Mouse (Mus musculus): ENCODE data around the gene Rnf214. TPM values are rescaled to one million over a fixed set of nuclear protein-coding genes. Genes with fewer than 3 reads are reported as not detected.

The Rnf214 gene
- polyA plus RNA-seq, 1 experiment from 2014 or later = 16.0 TPM

- Histone ChIP-seq H3K27ac (ENCODE audit: low read length) (no peak overlapping the region), H3K36me3 (ENCODE audit: control insufficient read depth, insufficient read depth) (no peaks in the 10 kb centered on the region), H3K4me1 (ENCODE audit: control insufficient read depth, low read depth, low read length) (peaks cover 5% of the 10 kb centered on the region), H3K4me3 (ENCODE audit: low read depth, low read length) (peak overlapping the region; percentile 67), H3K9ac (ENCODE audit: low read depth, low read length) (peak overlapping the region; percentile 68), H3K27me3 (ENCODE audit: control insufficient read depth, insufficient read depth, low read depth, low read length) (peaks cover 12% of the 10 kb centered on the region), H3K4me2 (ENCODE audit: low read depth, low read length) (peak overlapping the region; percentile 60), H3K9me3 (replicated peaks; ENCODE audit: control insufficient read depth, low read length) (no peaks in the 10 kb centered on the region)
- peak; percentile 48 for ATAC-seq (ENCODE audit: low read depth)
- WGBS (ENCODE audit: insufficient replicate concordance) = 23% methylated on average over 17 of the region's 17 CpGs
Measured at GRCm38 (mm10) chr9:45839139-45839981, 67.4 kb downstream of the Rnf214 start.

- 1% methylated on average over 40 of the region's 40 CpGs for WGBS (ENCODE audit: insufficient replicate concordance)
- Histone ChIP-seq H3K9ac (ENCODE audit: low read depth, low read length) (peak within 1 kb of the TSS; percentile 68), H3K4me3 (ENCODE audit: low read depth, low read length) (peak within 1 kb of the TSS; percentile 67), H3K4me1 (ENCODE audit: control insufficient read depth, low read depth, low read length) (peaks cover 5% of the 10 kb centered on the region), H3K27ac (ENCODE audit: low read length) (no peak within 1 kb of the TSS), H3K9me3 (replicated peaks; ENCODE audit: control insufficient read depth, low read length) (no peaks in the 10 kb centered on the region), H3K27me3 (ENCODE audit: control insufficient read depth, insufficient read depth, low read depth, low read length) (peaks cover 12% of the 10 kb centered on the region), H3K36me3 (ENCODE audit: control insufficient read depth, insufficient read depth) (no peaks in the 10 kb centered on the region), H3K4me2 (ENCODE audit: low read depth, low read length) (peak within 1 kb of the TSS; percentile 60)
- ATAC-seq (ENCODE audit: low read depth) = peak; percentile 50
Measured at GRCm38 (mm10) chr9:45838434-45839138, 68.1 kb downstream of the Rnf214 start, which contains the start of gene Bace1. TSS of gene Bace1 (plus strand) at chr9:45838580.

DNA sequence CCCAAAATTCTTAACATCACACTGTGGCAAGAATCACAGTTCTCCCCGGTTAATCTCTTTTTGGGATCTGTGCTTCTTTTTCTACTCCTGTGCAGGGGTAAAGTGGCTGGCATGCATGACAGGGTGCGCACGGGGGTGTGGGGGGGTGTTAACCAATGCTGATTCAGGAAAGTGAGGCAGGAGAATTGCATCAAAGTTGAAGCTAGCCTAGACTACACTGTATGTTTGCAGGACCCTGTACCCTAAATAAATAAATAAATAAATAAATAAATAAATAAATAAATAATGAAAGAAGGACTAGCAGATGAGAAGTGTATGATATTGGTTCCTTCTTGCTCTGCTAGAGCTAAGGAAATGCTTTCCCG, 68.7 kb downstream of the Rnf214 start:
- Histone ChIP-seq H3K4me1 (ENCODE audit: control insufficient read depth, low read depth, low read length) (peaks cover 5% of the 10 kb centered on the region), H3K36me3 (ENCODE audit: control insufficient read depth, insufficient read depth) (no peaks in the 10 kb centered on the region), H3K27me3 (ENCODE audit: control insufficient read depth, insufficient read depth, low read depth, low read length) (peaks cover 12% of the 10 kb centered on the region), H3K4me3 (ENCODE audit: low read depth, low read length) (peak overlapping the region; percentile 67), H3K9me3 (replicated peaks; ENCODE audit: control insufficient read depth, low read length) (no peaks in the 10 kb centered on the region), H3K27ac (ENCODE audit: low read length) (no peak overlapping the region), H3K4me2 (ENCODE audit: low read depth, low read length) (peak overlapping the region; percentile 60), H3K9ac (ENCODE audit: low read depth, low read length) (no peak overlapping the region)
- no peak for ATAC-seq (ENCODE audit: low read depth)
- WGBS (ENCODE audit: insufficient replicate concordance) = 24% methylated on average over 4 of the region's 4 CpGs

DNA sequence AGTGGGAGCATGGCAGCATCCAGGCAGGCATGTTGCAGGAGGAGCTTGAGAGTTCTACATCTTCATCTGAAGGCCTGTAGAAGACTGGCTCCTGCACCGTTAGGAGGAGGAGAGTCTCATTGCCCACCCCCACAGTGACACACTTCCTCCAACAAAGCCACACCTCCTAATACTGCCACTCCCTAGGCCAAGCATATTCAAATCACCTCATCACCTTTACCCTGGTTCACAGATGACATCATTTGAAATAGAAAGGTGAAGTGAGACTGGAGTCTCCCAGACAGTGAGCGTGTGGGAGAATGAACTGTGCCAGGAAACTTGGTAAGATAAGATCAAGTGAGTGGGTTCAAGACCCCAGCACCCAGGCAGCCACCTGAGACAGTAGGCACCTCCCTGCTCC, 73.2 kb downstream of the Rnf214 start:
- ATAC-seq (ENCODE audit: low read depth) = no peak
- Histone ChIP-seq H3K9ac (ENCODE audit: low read depth, low read length) (no peak overlapping the region), H3K27me3 (ENCODE audit: control insufficient read depth, insufficient read depth, low read depth, low read length) (peaks cover 3% of the 10 kb centered on the region), H3K27ac (ENCODE audit: low read length) (no peak overlapping the region), H3K4me2 (ENCODE audit: low read depth, low read length) (no peak overlapping the region), H3K4me1 (ENCODE audit: control insufficient read depth, low read depth, low read length) (peaks cover 2% of the 10 kb centered on the region), H3K9me3 (replicated peaks; ENCODE audit: control insufficient read depth, low read length) (no peaks in the 10 kb centered on the region), H3K36me3 (ENCODE audit: control insufficient read depth, insufficient read depth) (no peaks in the 10 kb centered on the region), H3K4me3 (ENCODE audit: low read depth, low read length) (no peak overlapping the region)
- WGBS (ENCODE audit: insufficient replicate concordance) = 55% methylated on average over 2 of the region's 2 CpGs

DNA sequence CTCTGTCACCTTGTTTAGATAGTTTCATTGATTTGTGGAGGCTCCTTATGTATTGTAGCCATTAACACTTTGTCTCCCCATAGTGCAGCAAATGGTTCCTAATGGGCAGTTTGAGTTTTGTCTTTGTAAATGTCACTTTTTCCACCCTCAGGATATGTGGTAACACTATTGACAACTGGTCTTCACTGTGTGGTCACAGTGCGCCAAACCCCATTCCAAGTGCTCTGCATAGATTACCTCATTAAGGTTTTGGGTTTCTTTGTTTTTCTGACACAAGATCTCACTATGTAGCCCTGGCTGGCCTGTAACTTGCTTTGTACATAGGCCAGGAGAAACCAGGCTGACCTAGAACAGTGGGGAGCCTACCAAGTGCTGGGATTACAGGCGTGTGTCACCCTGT, 73.8 kb downstream of the Rnf214 start:
- Histone ChIP-seq H3K9ac (ENCODE audit: low read depth, low read length) (no peak overlapping the region), H3K4me1 (ENCODE audit: control insufficient read depth, low read depth, low read length) (peaks cover 2% of the 10 kb centered on the region), H3K9me3 (replicated peaks; ENCODE audit: control insufficient read depth, low read length) (no peaks in the 10 kb centered on the region), H3K4me2 (ENCODE audit: low read depth, low read length) (no peak overlapping the region), H3K27me3 (ENCODE audit: control insufficient read depth, insufficient read depth, low read depth, low read length) (no peaks in the 10 kb centered on the region; the same call in 1 of the 2 replicates), H3K4me3 (ENCODE audit: low read depth, low read length) (no peak overlapping the region), H3K27ac (ENCODE audit: low read length) (no peak overlapping the region), H3K36me3 (ENCODE audit: control insufficient read depth, insufficient read depth) (no peaks in the 10 kb centered on the region)
- 64% methylated on average over 2 of the region's 2 CpGs for WGBS (ENCODE audit: insufficient replicate concordance)
- ATAC-seq (ENCODE audit: low read depth) = no peak

DNA sequence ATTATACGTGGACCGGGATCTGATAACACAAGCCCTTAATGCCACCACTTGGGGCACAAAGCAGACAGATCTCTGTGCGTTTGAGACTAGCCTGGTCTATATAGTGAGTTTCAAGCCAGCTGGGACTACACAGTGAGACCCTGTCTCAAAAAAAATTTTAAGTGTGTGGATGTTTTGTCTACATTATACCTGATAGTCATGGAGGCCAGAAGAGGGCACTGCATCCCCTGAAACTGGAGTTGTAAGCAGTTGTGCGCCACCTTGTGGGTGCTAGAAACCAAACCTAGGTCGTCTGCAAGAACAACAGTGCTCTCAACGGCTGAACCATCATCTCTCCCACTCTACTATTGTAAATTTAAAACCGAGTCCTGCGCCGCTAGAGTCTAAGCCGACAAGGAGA, 77.6 kb downstream of the Rnf214 start:
- peak overlapping the region; percentile 89 for H3K4me2 ChIP-seq (ENCODE audit: low read depth, low read length)
- H3K27ac ChIP-seq (ENCODE audit: low read length) = no peak overlapping the region
- no peaks in the 10 kb centered on the region for H3K36me3 ChIP-seq (ENCODE audit: control insufficient read depth, insufficient read depth)
- no peaks in the 10 kb centered on the region for H3K9me3 ChIP-seq (replicated peaks; ENCODE audit: control insufficient read depth, low read length)
- WGBS (ENCODE audit: insufficient replicate concordance) = 25% methylated on average over 10 of the region's 10 CpGs
- H3K4me1 ChIP-seq (ENCODE audit: control insufficient read depth, low read depth, low read length) = peaks cover 9% of the 10 kb centered on the region
- peak overlapping the region; percentile 19; the same call in 1 of the 2 replicates for H3K9ac ChIP-seq (ENCODE audit: low read depth, low read length)
- no peaks in the 10 kb centered on the region for H3K27me3 ChIP-seq (ENCODE audit: control insufficient read depth, insufficient read depth, low read depth, low read length)
- ATAC-seq (ENCODE audit: low read depth) = peak; percentile 27; the same call in 1 of the 2 replicates
- peak overlapping the region; percentile 84 for H3K4me3 ChIP-seq (ENCODE audit: low read depth, low read length)

GRCm38 (mm10) chr9:45828291-45828963, 78.3 kb downstream of the Rnf214 start, which contains the start of gene Cep164:
TSS of gene Cep164 (minus strand) at chr9:45828691.
- Histone ChIP-seq H3K36me3 (ENCODE audit: control insufficient read depth, insufficient read depth) (no peaks in the 10 kb centered on the region), H3K9me3 (replicated peaks; ENCODE audit: control insufficient read depth, low read length) (no peaks in the 10 kb centered on the region), H3K4me3 (ENCODE audit: low read depth, low read length) (peak within 1 kb of the TSS; percentile 84), H3K4me1 (ENCODE audit: control insufficient read depth, low read depth, low read length) (peaks cover 9% of the 10 kb centered on the region), H3K4me2 (ENCODE audit: low read depth, low read length) (peak within 1 kb of the TSS; percentile 89), H3K27ac (ENCODE audit: low read length) (no peak within 1 kb of the TSS), H3K9ac (ENCODE audit: low read depth, low read length) (peak within 1 kb of the TSS; percentile 70), H3K27me3 (ENCODE audit: control insufficient read depth, insufficient read depth, low read depth, low read length) (no peaks in the 10 kb centered on the region)
- peak; percentile 98 for ATAC-seq (ENCODE audit: low read depth)
- under 1% methylated on average over 31 of the region's 31 CpGs for WGBS (ENCODE audit: insufficient replicate concordance)

- 0 out of 2 replicates have a peak, but pooled peaks have one; percentile 4 for ATAC-seq (ENCODE audit: low read depth)
- H3K4me2 ChIP-seq (ENCODE audit: low read depth, low read length) = peak overlapping the region; percentile 89
- H3K4me1 ChIP-seq (ENCODE audit: control insufficient read depth, low read depth, low read length) = peaks cover 9% of the 10 kb centered on the region
- H3K36me3 ChIP-seq (ENCODE audit: control insufficient read depth, insufficient read depth) = no peaks in the 10 kb centered on the region
- peak overlapping the region; percentile 70 for H3K9ac ChIP-seq (ENCODE audit: low read depth, low read length)
- H3K27ac ChIP-seq (ENCODE audit: low read length) = no peak overlapping the region
- H3K4me3 ChIP-seq (ENCODE audit: low read depth, low read length) = peak overlapping the region; percentile 84
- H3K27me3 ChIP-seq (ENCODE audit: control insufficient read depth, insufficient read depth, low read depth, low read length) = no peaks in the 10 kb centered on the region
- 10% methylated on average over 23 of the region's 23 CpGs for WGBS (ENCODE audit: insufficient replicate concordance)
- no peaks in the 10 kb centered on the region for H3K9me3 ChIP-seq (replicated peaks; ENCODE audit: control insufficient read depth, low read length)
Measured at GRCm38 (mm10) chr9:45827663-45828290, 78.9 kb downstream of the Rnf214 start.
